Mouse (Mus musculus): ENCODE measurements around the gene Tmem114.

Tmem114 gene

DNA sequence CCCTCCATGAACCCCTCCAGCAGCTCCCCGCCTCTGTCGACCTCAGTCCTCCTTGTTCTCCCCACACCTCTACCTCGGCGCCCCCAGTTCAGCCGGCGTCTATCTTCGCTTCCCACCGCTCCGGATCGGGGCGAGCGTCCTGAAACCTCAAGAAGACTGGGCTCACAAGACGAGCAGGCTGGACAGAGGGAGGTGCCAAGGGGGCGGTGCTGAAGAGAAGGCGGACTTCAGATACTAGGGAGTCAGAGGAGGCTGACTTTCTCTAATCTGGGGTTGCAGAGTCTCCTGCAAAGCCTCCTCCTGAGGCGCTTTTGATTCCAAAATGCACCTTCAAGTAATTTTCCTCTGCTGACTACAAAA is at the start of gene Tmem114:
Gene Tmem114, minus strand, starts transcription at position 166 of the 360 bp plus-strand sequence.
- in situ Hi-C loops (cut with MboI; ENCODE audit: low pct_unique_long_range_greater_than_20kb in 1 of 2, low sequenced_read_pairs in 2 of 2, unreplicated experiment in 1 of 2): loop anchor here in 1 of 2 experiments (25.0 kb wide), 1 partner anchor 437 kb away; no protein-coding TSS in a partner anchor

DNA sequence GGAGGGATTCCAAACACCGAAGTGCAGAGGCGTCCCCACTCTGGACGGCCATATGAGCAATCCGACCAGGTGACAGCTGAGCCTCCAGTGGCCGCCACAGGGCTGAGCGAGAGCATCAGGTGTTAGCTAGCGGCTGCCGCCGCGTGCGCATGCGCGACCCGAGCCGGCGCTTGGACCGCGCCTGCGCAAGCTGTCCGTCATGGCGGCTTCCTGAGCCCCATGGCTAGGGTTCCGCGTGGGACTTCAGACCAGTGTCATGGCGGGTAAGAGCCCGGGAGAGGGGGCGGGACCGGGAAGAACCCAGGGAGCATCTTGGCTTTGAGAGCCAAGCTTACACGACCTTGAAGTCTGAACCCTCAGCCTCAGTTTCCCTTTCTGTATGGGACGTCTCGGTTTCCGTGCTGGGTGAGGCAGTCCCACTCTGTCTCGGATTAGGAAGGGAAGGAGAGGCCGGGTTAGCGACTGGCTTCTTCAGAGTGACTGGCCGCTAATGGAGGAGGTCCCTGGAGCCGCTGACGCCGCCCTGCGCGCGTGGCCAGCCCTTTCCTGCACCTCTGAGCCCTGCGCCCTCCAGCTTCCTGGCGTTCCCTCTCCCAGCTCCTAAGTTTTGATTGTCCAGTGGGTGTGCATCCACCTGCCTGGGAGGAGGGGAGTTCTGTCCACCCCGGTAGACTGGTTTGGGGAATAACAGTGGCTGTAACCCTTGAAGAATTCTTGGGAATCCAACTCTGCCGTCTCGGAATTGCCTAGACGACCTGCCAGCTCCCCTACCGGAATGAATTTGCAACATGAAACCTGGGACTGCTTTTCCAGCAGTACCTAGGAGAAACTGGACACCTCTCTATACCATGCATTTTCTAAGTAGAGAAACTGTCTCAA is 45.9 kb upstream of the Tmem114 start, which contains the start of gene Mettl22:
Gene Mettl22, plus strand, starts transcription at position 186 of the 879 bp plus-strand sequence.
- in situ Hi-C loops (cut with MboI; ENCODE audit: low pct_unique_long_range_greater_than_20kb in 1 of 2, low sequenced_read_pairs in 2 of 2, unreplicated experiment in 1 of 2): no loop called here

DNA sequence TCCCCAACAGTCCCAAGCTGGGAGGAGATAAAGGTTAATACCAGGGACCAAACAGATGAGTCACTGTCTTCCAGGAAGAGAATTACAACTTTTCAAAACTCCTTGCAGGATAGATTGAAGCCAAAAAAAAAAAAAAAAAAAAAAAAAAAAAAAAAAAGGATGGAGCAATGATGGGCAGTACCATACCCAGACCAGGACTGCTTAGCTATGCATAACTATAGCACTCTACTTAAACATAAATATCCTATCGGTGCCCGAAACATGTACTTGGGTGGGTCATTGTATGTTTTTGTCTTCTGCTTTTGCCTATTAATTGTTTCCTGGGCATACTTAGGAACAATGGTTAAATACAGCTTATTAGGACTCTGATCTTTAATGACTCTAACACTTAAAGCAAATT is 45.2 kb upstream of the Tmem114 start:
- in situ Hi-C loops (cut with MboI; ENCODE audit: low pct_unique_long_range_greater_than_20kb in 1 of 2, low sequenced_read_pairs in 2 of 2, unreplicated experiment in 1 of 2): no loop called here

DNA sequence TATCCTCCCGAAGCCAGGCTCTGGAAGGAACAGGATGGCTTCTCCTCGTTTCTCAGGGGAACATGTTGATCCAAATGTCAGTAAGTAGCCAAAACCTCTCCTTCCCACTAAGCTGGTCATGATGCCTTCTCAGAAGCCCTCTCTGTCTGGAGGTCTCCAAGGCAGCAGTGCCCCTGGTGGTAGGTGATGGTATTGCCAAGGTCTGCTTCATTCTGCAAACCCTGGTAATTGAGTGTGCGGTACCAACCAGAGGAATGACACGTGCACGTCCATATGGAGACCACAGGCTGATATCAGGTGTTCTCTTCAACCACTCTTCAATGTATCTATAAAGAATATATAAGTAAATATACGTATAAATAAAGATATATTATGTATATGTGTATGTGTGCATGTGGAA is 34.2 kb upstream of the Tmem114 start:
- in situ Hi-C loops (cut with MboI; ENCODE audit: low pct_unique_long_range_greater_than_20kb in 1 of 2, low sequenced_read_pairs in 2 of 2, unreplicated experiment in 1 of 2): no loop called here

DNA sequence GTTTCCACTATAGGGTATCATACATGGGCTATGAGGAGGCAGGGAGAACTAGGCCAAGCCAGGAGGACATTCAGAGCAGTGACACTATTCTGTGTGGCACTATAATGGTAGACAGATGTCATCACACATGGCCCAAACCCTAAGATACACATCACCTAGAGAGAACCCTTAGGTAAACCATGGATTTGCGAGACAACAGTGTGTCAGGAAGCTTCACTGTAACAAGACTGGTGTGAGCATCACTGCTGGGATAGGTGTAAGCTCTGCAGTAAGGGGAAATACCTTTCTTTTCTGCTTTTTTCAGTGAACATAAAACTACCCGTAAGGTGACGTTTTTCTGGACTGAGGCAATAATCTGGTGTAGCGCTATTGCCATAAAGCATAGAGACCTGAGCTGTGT is 33.5 kb upstream of the Tmem114 start:
- in situ Hi-C loops (cut with MboI; ENCODE audit: low pct_unique_long_range_greater_than_20kb in 1 of 2, low sequenced_read_pairs in 2 of 2, unreplicated experiment in 1 of 2): no loop called here

DNA sequence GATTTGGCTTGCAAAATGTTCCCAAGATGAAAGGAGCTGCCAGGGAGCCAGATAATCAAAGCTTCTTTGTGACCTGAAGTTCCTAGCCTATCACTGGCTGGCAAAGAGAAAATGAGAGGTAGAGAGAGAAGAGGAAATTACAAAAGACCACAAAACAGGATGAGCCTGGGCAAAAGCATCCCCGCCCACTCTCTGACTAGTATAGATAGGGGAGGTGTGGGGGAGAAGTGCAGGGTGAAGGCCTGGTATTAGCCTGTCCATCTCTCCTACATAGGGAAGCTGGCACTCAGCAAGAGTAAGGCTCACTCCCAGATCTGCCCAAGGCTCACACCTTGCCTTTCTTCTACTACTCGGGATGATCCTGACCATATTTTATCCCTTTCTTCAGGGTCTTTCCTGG is 30.3 kb upstream of the Tmem114 start:
- in situ Hi-C loops (cut with MboI; ENCODE audit: low pct_unique_long_range_greater_than_20kb in 1 of 2, low sequenced_read_pairs in 2 of 2, unreplicated experiment in 1 of 2): no loop called here

DNA sequence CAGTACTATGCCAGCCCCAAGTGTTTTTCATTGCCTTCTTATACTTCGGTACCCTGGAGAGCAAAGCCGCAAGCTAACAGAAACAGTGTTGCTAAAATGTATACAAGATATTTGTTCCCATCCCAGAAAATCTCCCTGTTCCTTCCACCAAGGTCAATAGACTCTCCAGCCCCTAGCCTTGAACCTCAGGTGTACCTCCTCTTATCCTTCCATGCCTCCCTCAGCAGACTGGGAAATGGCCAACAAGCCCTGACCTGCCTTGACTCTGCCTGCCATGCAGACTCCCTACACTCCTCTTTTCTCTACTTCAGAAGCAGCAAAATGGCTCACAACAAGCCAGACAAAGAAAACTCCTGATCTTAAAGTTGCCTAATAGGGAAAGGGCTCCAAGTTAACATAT is 28.4 kb upstream of the Tmem114 start:
- in situ Hi-C loops (cut with MboI; ENCODE audit: low pct_unique_long_range_greater_than_20kb in 1 of 2, low sequenced_read_pairs in 2 of 2, unreplicated experiment in 1 of 2): no loop called here

DNA sequence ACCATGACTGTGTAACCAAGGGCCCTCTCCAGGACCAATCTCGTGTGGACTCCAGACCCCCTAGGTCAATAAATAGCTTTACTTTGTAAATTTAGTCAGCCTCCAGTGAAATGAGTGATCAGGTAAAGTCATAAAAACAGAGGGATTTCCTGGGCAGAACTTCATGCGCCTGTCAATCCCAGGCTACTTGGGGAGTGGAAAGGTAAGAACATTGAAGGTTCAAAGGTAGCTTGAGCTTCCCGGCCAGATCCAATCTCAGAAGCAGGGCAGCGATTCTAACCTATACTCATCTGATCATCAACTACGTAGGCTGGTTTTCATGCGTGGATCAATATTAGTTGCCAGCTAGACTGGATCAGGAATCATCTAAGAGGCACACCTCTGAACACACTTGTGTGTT is 21.3 kb upstream of the Tmem114 start:
- in situ Hi-C loops (cut with MboI; ENCODE audit: low pct_unique_long_range_greater_than_20kb in 1 of 2, low sequenced_read_pairs in 2 of 2, unreplicated experiment in 1 of 2): no loop called here

DNA sequence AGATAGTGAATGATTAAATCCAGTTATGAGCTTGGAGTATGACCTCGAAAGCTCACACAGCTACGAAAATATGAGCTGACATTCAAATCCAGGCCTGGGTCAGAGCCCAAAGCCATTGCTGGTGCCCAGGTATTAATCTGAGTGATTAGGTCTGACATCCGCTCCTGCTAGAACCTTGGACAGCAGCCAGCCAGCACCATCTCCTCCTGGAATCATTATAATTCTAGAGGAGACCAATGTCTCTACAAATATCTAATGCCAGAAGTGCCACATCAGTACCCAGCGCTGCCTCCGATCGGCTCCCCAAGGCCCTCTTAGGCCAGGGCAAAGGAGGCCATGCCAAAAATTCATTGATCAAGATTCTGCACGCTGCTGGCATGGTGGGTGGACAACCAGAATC is 20.0 kb upstream of the Tmem114 start:
- in situ Hi-C loops (cut with MboI; ENCODE audit: low pct_unique_long_range_greater_than_20kb in 1 of 2, low sequenced_read_pairs in 2 of 2, unreplicated experiment in 1 of 2): no loop called here

DNA sequence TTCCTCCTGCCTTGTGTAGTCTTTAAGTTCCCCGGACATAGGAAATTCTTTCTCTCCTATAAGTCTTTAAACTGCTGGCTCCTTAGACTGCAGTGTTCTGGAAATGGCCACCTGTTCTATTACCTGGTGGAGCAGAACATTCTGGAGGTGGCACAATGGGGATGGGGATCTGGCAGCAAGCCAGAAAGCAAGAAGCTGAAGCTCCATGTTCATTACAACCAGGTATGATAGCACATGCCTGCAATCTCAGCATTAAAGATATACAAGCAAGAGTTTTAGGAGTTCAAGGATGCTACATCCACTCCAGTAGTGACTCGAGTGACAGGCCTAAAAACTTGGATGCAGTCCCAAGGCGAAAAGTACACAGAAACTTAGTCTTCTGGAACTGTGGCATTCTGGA is 7.7 kb upstream of the Tmem114 start:
- in situ Hi-C loops (cut with MboI; ENCODE audit: low pct_unique_long_range_greater_than_20kb in 1 of 2, low sequenced_read_pairs in 2 of 2, unreplicated experiment in 1 of 2): no loop called here

DNA sequence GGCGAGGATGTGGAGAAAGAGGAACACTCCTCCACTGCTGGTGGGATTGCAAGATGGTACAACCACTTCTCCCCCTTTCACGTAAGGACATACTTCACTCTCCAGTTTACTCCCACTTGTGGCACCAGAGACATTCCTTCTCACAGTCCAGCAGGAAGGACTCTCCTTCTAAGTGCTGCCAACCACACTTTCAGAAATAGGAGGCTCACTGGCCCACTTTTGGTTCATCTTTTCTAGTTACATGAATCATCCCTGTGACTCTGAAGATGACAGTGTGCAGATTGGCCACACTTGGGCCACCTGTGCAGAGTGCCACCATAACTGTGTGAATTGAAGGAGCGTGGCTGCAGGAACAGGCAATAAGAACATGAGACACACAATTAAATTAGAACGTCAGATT is 4.6 kb upstream of the Tmem114 start:
- in situ Hi-C loops (cut with MboI; ENCODE audit: low pct_unique_long_range_greater_than_20kb in 1 of 2, low sequenced_read_pairs in 2 of 2, unreplicated experiment in 1 of 2): no loop called here

DNA sequence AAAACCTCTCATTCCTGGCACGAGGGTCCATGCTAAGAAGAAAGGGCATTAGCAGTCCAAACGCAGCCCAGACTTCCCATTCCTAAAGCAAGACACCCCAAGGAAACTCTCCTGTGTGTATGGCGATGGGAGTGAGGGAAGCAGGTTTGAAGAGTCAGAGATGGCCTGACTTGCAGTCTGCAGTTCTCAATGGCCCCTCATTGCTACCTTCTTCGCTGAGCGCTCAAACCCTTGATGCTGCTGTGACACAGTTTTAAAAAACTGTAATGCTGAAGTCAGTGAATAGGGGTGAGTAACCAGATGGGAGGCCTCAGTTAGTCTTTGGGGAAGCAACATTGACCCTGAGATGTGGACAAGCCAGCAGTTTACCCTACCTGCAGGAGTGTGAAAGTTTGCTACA is 800 bp upstream of the Tmem114 start:
- in situ Hi-C loops (cut with MboI; ENCODE audit: low pct_unique_long_range_greater_than_20kb in 1 of 2, low sequenced_read_pairs in 2 of 2, unreplicated experiment in 1 of 2): no loop called here

DNA sequence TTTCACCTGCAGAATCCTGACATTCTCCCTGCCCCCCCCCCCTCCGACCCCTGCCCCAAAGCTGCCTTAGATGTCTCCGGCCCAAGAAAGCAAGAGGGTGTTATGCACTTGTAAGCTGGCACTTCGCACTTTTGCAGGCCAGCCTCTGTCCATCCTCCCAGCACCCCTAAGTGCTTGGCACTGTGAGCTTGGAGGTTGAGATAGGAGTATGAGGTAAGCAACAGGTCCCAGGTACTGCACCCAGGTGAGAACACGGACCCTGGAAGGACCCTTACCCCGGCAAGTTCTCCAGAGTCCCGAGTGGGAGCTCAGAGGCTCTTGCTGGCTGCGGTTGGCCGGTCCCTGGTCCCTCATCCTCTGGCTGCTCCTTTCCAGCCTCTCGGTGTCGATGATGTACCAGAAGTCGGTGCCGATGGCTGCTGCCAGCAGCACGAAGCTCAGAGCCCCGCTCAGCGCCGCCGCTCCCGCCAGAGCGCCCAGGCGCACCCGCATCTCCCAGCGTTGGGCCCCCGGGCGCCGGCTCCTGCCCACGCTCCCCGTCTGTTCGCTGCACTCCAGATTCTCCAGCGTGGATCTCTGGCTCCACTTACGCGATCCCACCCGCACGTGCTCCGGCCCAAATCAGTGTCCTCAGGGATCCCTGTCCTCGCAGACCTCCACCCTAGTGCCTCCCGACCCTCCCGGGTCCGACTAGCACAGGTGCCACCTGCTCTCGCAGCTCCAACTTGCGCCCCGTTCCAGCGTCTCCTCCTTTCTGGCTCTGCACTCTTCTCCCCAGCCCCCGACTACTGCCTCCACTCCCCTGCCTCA is 570 bp downstream of the Tmem114 start:
- in situ Hi-C loops (cut with MboI; ENCODE audit: low pct_unique_long_range_greater_than_20kb in 1 of 2, low sequenced_read_pairs in 2 of 2, unreplicated experiment in 1 of 2): loop anchor here in 1 of 2 experiments (25.0 kb wide), 1 partner anchor 438 kb away; no protein-coding TSS in a partner anchor

DNA sequence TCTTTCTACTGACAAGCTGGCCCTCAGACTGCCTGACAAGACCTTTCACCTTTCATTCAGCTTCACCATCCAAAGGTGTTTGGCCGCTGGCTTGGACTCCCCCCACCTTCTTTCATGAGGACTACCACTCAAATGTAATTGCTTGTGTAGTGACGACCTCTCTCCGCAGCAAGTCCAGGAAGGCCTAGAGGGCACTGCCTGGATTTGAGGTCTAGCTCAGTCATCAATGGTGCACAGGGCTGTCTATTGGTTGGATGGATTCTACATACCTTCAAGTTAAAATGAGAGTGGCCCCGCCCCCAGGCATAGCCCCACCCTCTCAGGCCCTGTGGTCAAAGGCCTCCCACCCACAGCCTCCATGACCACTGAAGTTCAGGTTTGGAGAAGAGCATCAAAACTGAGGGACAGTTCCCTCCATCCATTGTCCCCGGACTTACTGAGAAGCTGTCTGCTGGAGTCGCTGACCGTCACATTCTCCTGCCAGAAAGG is 1.3 kb downstream of the Tmem114 start:
- in situ Hi-C loops (cut with MboI; ENCODE audit: low pct_unique_long_range_greater_than_20kb in 1 of 2, low sequenced_read_pairs in 2 of 2, unreplicated experiment in 1 of 2): loop anchor here in 1 of 2 experiments (25.0 kb wide), 1 partner anchor 439 kb away; no protein-coding TSS in a partner anchor

DNA sequence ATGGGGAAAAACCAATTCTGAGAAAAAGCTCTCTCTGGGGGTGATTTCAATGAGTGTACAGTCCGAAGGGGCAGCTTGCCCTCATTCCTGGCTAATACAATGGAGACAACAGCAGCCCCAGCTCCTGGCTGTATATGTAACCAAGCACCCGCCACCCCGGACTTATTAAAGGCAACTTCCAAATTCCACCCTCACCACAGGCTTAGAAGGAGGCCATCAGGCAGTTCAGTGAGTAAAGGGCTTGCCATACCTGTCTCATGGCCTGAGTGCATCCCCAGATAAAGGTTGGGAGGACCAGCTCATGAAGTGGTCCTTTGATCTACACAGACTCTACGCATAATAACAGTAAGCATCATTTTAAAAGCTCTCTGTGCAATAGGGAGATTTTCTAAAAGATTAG is 4.1 kb downstream of the Tmem114 start:
- in situ Hi-C loops (cut with MboI; ENCODE audit: low pct_unique_long_range_greater_than_20kb in 1 of 2, low sequenced_read_pairs in 2 of 2, unreplicated experiment in 1 of 2): loop anchor here in 1 of 2 experiments (25.0 kb wide), 1 partner anchor 441 kb away; no protein-coding TSS in a partner anchor

DNA sequence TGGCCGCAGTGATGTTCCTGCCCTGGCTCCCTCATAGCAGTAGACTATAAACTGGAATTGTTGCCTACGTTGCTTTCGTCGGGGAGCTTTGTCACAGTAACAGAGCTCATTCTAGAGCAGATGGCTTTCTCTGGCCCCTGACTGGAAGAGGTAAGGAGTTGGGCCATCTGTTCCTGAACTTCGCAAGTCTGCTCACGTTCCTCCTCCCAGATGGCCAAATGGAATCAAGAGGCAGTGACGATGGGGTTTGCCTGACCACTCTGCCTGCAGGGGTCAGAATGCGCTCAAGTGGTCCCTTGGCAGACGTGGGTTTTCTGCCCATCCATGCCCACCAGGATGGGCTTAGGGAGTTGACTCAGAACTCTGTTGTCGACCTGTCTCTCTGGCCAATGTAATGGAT is 4.6 kb downstream of the Tmem114 start:
- in situ Hi-C loops (cut with MboI; ENCODE audit: low pct_unique_long_range_greater_than_20kb in 1 of 2, low sequenced_read_pairs in 2 of 2, unreplicated experiment in 1 of 2): loop anchor here in 1 of 2 experiments (25.0 kb wide), 1 partner anchor 442 kb away; no protein-coding TSS in a partner anchor

DNA sequence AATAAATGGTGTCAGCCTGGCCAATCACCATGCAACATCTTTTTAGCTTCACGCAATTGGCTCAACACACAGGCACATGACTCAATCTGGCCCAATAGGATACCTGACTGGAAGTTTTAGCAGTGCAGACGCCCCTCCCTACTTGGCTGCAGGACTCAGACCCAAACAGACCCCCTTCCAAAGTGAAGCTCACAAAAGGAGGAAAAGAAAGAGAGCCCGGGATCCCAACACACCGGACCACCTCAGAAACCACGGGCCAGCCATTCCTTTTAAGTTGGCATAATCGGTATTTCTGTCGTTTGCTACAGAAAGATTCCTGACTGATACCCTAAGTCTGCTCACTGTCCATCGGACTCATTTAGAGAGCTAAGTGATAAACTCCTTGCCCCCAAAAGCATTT is 5.3 kb downstream of the Tmem114 start:
- in situ Hi-C loops (cut with MboI; ENCODE audit: low pct_unique_long_range_greater_than_20kb in 1 of 2, low sequenced_read_pairs in 2 of 2, unreplicated experiment in 1 of 2): loop anchor here in 1 of 2 experiments (10.0 to 25.0 kb wide), 2 partner anchors 75 to 443 kb away; no protein-coding TSS in a partner anchor

DNA sequence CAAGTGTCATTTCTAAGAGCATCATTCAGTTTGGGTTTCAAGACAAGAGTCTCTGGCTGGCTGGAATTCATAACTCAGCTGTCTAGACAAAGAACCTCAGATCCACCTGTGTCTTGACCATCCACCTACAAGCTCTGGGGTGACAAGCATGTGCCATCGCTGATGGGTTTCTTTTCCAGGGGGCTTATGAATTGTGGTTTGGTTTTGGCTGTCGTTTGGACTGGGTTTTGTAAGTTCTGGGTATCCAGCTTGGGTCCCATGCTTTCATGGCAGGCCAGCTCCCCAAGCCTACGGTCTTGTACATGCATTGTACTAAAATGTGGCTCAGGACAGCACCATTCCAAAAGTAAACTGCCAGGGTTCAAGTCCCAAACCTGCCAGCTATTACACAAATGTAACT is 6.8 kb downstream of the Tmem114 start:
- in situ Hi-C loops (cut with MboI; ENCODE audit: low pct_unique_long_range_greater_than_20kb in 1 of 2, low sequenced_read_pairs in 2 of 2, unreplicated experiment in 1 of 2): loop anchor here in 1 of 2 experiments (10.0 to 25.0 kb wide), 2 partner anchors 77 to 444 kb away; no protein-coding TSS in a partner anchor

Measured in mouse embryonic stem cell (cell line).